ENCODE assay signal across 23 mouse cellular contexts in the genomic region with DNA sequence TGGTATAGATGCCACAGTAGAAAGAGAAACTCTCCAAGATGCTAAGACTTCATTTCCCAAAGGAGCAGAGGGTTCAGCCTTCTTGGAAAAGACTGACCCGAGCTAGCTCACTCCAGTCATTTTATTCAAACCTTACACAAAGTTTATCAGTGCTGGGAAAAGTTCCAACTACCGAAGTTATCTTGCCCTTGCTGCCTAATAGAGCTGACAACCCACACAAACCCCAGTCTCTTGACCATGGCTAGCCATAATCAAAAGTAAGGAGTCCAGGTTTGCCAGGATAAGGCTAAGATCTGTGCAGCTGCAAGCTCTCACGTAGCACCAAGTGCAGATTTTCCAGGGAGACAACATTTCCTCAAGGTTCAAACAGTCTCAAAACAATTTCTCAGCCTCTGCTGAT. TPM values are rescaled to one million over a fixed set of nuclear protein-coding genes. Genes with fewer than 3 reads are reported as not detected.
DNase-seq lines count a peak whose midpoint lies in the region; ATAC-seq lines count a peak whose summit lies in the region.
"Had no signal": no experiment of that assay in that cellular context is flagged by ENCODE, and none has a peak within 500 bp of the region (broad histone marks: within the 10 kb centered on the region; RNA-seq: fewer than 3 reads in every experiment).

No protein-coding gene starts in this region.

- ATAC-seq in heart, embryonic 12.5 days (ENCODE audit: insufficient number of reproducible peaks, low FRiP score), result no peak; the same call in 1 of the 2 replicates
- no peak for ATAC-seq in heart, embryonic 16.5 days (replicated peaks; ENCODE audit: extremely low read depth, insufficient read depth, low FRiP score)
- ATAC-seq: forebrain, embryonic 13.5 days; forebrain, embryonic 16.5 days; hindbrain, postnatal 0 days; inflammation-experienced regulatory T-cells, adult 6 months; intestine, embryonic 16.5 days; Patski had no signal

- peak; percentile 83 for DNase-seq in heart, adult 11 months
- DNase-seq in heart, postnatal 4 days, result no peak
- peak; percentile 40 for DNase-seq in ovary, adult 18-20 months (ENCODE audit: low spot score)
- no peak for DNase-seq in ovary, postnatal 10 days (ENCODE audit: low spot score)
- no peak for DNase-seq in gastrocnemius, postnatal 36 days
- DNase-seq: adrenal gland, adult 2 months; adrenal gland, postnatal 14 days; cerebellum, adult 11-12 months; cerebellum, adult 8-10 months; cerebellum, postnatal 10 days; cerebellum, postnatal 36 days; gastrocnemius, postnatal 10 days; heart, postnatal 36 days had no signal

- peaks cover 14% of the 10 kb centered on the region for H3K4me1 ChIP-seq in heart, embryonic 12.5 days (replicated peaks)
- peaks cover 18% of the 10 kb centered on the region for H3K4me1 ChIP-seq in heart, embryonic 16.5 days (ENCODE audit: control insufficient read depth, insufficient read depth, low read length)

- H3K4me2 ChIP-seq in heart, embryonic 12.5 days, result no peak overlapping the region
- peak overlapping the region; percentile 13; the same call in 1 of the 2 replicates for H3K4me2 ChIP-seq in heart, embryonic 16.5 days (ENCODE audit: low read depth, low read length)
- H3K4me2 ChIP-seq: forebrain, embryonic 13.5 days; hindbrain, embryonic 14.5 days had no signal

- 29% methylated on average over 3 of the region's 3 CpGs for WGBS in heart, embryonic 12.5 days
- 34% methylated on average over 3 of the region's 3 CpGs for WGBS in heart, embryonic 16.5 days

- H3K9ac ChIP-seq in heart, embryonic 12.5 days, result no peak overlapping the region
- H3K9ac ChIP-seq in heart, embryonic 16.5 days (ENCODE audit: low read length), result no peak overlapping the region
- H3K9ac ChIP-seq: forebrain, embryonic 13.5 days; hindbrain, embryonic 14.5 days had no signal

- H3K36me3 ChIP-seq in heart, embryonic 12.5 days, result peaks cover 17% of the 10 kb centered on the region
- peaks cover 4% of the 10 kb centered on the region; the same call in 1 of the 2 replicates for H3K36me3 ChIP-seq in heart, embryonic 16.5 days (ENCODE audit: control insufficient read depth, insufficient read depth)

- no peaks in the 10 kb centered on the region for H3K9me3 ChIP-seq in heart, embryonic 12.5 days (replicated peaks)
- no peaks in the 10 kb centered on the region for H3K9me3 ChIP-seq in heart, embryonic 16.5 days (replicated peaks; ENCODE audit: control insufficient read depth, low read length)
- H3K9me3 ChIP-seq: forebrain, embryonic 10.5 days; forebrain, embryonic 13.5 days had no signal

- H3K27ac ChIP-seq in heart, embryonic 12.5 days (ENCODE audit: poor library complexity, severe bottlenecking), result no peak overlapping the region
- H3K27ac ChIP-seq in heart, embryonic 16.5 days (ENCODE audit: low read length), result no peak overlapping the region
- H3K27ac ChIP-seq: forebrain, embryonic 10.5 days; forebrain, embryonic 13.5 days; hindbrain, embryonic 14.5 days; hindbrain, postnatal 0 days had no signal

- no peak overlapping the region for H3K4me3 ChIP-seq in heart, embryonic 12.5 days
- H3K4me3 ChIP-seq in heart, embryonic 16.5 days (ENCODE audit: low read length), result no peak overlapping the region
- H3K4me3 ChIP-seq: forebrain, embryonic 10.5 days; forebrain, embryonic 13.5 days had no signal

- H3K27me3 ChIP-seq in heart, embryonic 12.5 days (replicated peaks), result no peaks in the 10 kb centered on the region
- H3K27me3 ChIP-seq in heart, embryonic 16.5 days (ENCODE audit: control insufficient read depth, insufficient read depth, low read length), result no peaks in the 10 kb centered on the region
- H3K27me3 ChIP-seq: forebrain, embryonic 13.5 days; Patski had no signal

- intact Hi-C loops in gastrocnemius, postnatal 36 days (cut with DNase I), result no loop called here

RNA-seq across cellular contexts. Expression of gene Rnf146, which starts 9.7 kb away (rescaled TPM):
- polyA plus RNA-seq in heart, embryonic 12.5 days (2016; fragmentation: Nextera tagmentation; extraction: Ambion mirVana), result 36.4 and 36.9 TPM in 2 replicates
- polyA plus RNA-seq in heart, embryonic 16.5 days (2015; fragmentation: Nextera tagmentation; extraction: Ambion mirVana), result 39.8 and 46.9 TPM in 2 replicates
- 10 to 100 TPM; 46.2 to 54.7 TPM for total RNA-seq in heart, postnatal 4 days (2021)
- 10 to 100 TPM; 42.3 to 52.5 TPM for total RNA-seq in gastrocnemius, postnatal 36 days (2021)

RNA-seq across cellular contexts. Expression of gene Echdc1, which starts 39.6 kb away (rescaled TPM):
- 27.2 and 28.5 TPM in 2 replicates for polyA plus RNA-seq in heart, embryonic 12.5 days (2016; fragmentation: Nextera tagmentation; extraction: Ambion mirVana)
- polyA plus RNA-seq in heart, embryonic 16.5 days (2015; fragmentation: Nextera tagmentation; extraction: Ambion mirVana), result 25.5 and 29.1 TPM in 2 replicates
- 10 to 100 TPM; 25.4 to 26.6 TPM for total RNA-seq in heart, postnatal 4 days (2021)
- total RNA-seq in gastrocnemius, postnatal 36 days (2021), result 10 to 100 TPM; 27.9 to 30.7 TPM

Comparison
In these comparisons a context has a peak if more than half of its experiments do, and no peak if none do; other contexts are left out.
1. DNase-seq: peak in heart, adult 11 months (single experiment) and ovary, adult 18-20 months (single experiment); none in heart, postnatal 4 days (single experiment), ovary, postnatal 10 days (single experiment) and gastrocnemius, postnatal 36 days (0 of 2).